Mouse (Mus musculus): ENCODE data around the gene Ak4. TPM values are rescaled to one million over a fixed set of nuclear protein-coding genes. Genes with fewer than 3 reads are reported as not detected.
A peak's percentile ranks its signal among the peaks of the same experiment; 100 is the strongest.

The Ak4 gene
- polyA plus RNA-seq (2012; fragmentation: generic; extraction: Trizol), result 0.68 TPM

- Histone ChIP-seq H3K36me3 (ENCODE audit: control insufficient read depth, insufficient read depth) (no peaks in the 10 kb centered on the region), H3ac (ENCODE audit: control insufficient read depth, insufficient read length) (no peak within 1 kb of the TSS), H3K27me3 (ENCODE audit: control insufficient read depth, insufficient read depth, insufficient read length) (peaks cover 30% of the 10 kb centered on the region), H3K4me2 (ENCODE audit: low read depth) (peak within 1 kb of the TSS; percentile 30), H3K4me3 (no peak within 1 kb of the TSS), H3K79me2 (ENCODE audit: control insufficient read depth, insufficient read depth) (no peaks in the 10 kb centered on the region)
- TF ChIP-seq REST (IDR thresholded peaks at IDR 0.05; ENCODE audit: insufficient read depth, insufficient read length) (no peak), E2F4 (IDR thresholded peaks at IDR 0.05; ENCODE audit: insufficient read depth) (no peak), MYOD1 (IDR thresholded peaks at IDR 0.05; ENCODE audit: control insufficient read depth in 1 of 3, insufficient read length in 2 of 3, low read depth in 2 of 3) (no peak), SRF (IDR thresholded peaks at IDR 0.05; ENCODE audit: control insufficient read depth, insufficient read length, low read depth) (no peak), CEBPB (IDR thresholded peaks at IDR 0.05; ENCODE audit: insufficient read depth, poor library complexity, severe bottlenecking) (no peak), TCF3 (IDR thresholded peaks at IDR 0.05; ENCODE audit: insufficient read length, low read depth) (no peak), USF1 (IDR thresholded peaks at IDR 0.05; ENCODE audit: low read depth) (no peak), MYOG (IDR thresholded peaks at IDR 0.05; ENCODE audit: control insufficient read depth in 1 of 3, insufficient read depth in 1 of 3, insufficient read length in 2 of 3, low read depth in 2 of 3) (no peak), MAX (IDR thresholded peaks at IDR 0.05; ENCODE audit: low read depth) (no peak), TCF12 (IDR thresholded peaks at IDR 0.05; ENCODE audit: insufficient read depth, poor library complexity, severe bottlenecking) (no peak), POLR2AphosphoS2 (IDR thresholded peaks at IDR 0.05; ENCODE audit: insufficient read length, low read depth) (no peak), POLR2A (IDR thresholded peaks at IDR 0.05; ENCODE audit: insufficient read length, low read depth) (no peak)
Observed at GRCm38 (mm10) chr4:101419151-101419910, at the start of gene Ak4. Gene Ak4 (plus strand): TSS chr4:101419277.

GRCm38 (mm10) chr4:101369738-101370275, 49.3 kb upstream of the Ak4 start:
- Histone ChIP-seq H3K4me2 (ENCODE audit: low read depth) (no peak overlapping the region), H3K79me2 (ENCODE audit: control insufficient read depth, insufficient read depth) (no peaks in the 10 kb centered on the region), H3K36me3 (ENCODE audit: control insufficient read depth, insufficient read depth) (no peaks in the 10 kb centered on the region), H3K4me3 (no peak overlapping the region), H3ac (ENCODE audit: control insufficient read depth, insufficient read length) (no peak overlapping the region), H3K27me3 (ENCODE audit: control insufficient read depth, insufficient read depth, insufficient read length) (peaks cover 4% of the 10 kb centered on the region)
- no peak for TF ChIP-seq REST (IDR thresholded peaks at IDR 0.05; ENCODE audit: insufficient read depth, insufficient read length)

GRCm38 (mm10) chr4:101372283-101372682, 46.8 kb upstream of the Ak4 start:
- Histone ChIP-seq H3K27me3 (ENCODE audit: control insufficient read depth, insufficient read depth, insufficient read length) (peaks cover 4% of the 10 kb centered on the region), H3K36me3 (ENCODE audit: control insufficient read depth, insufficient read depth) (no peaks in the 10 kb centered on the region), H3K79me2 (ENCODE audit: control insufficient read depth, insufficient read depth) (no peaks in the 10 kb centered on the region), H3K4me2 (ENCODE audit: low read depth) (no peak overlapping the region), H3ac (ENCODE audit: control insufficient read depth, insufficient read length) (no peak overlapping the region), H3K4me3 (no peak overlapping the region)
- TF ChIP-seq USF1 (IDR thresholded peaks at IDR 0.05; ENCODE audit: low read depth), result no peak
- TF ChIP-seq MAX (IDR thresholded peaks at IDR 0.05; ENCODE audit: low read depth), result no peak
- TF ChIP-seq SRF (IDR thresholded peaks at IDR 0.05; ENCODE audit: control insufficient read depth, insufficient read length, low read depth), result no peak
- no peak for TF ChIP-seq CEBPB (IDR thresholded peaks at IDR 0.05; ENCODE audit: insufficient read depth, poor library complexity, severe bottlenecking)
- no peak for TF ChIP-seq POLR2AphosphoS2 (IDR thresholded peaks at IDR 0.05; ENCODE audit: insufficient read length, low read depth)
- TF ChIP-seq MYOD1 (IDR thresholded peaks at IDR 0.05; ENCODE audit: control insufficient read depth in 1 of 3, insufficient read length in 2 of 3, low read depth in 2 of 3), result no peak
- TF ChIP-seq TCF3 (IDR thresholded peaks at IDR 0.05; ENCODE audit: insufficient read length, low read depth), result no peak
- no peak for TF ChIP-seq POLR2A (IDR thresholded peaks at IDR 0.05; ENCODE audit: insufficient read length, low read depth)
- no peak for TF ChIP-seq E2F4 (IDR thresholded peaks at IDR 0.05; ENCODE audit: insufficient read depth)
- no peak for TF ChIP-seq TCF12 (IDR thresholded peaks at IDR 0.05; ENCODE audit: insufficient read depth, poor library complexity, severe bottlenecking)
- no peak for TF ChIP-seq REST (IDR thresholded peaks at IDR 0.05; ENCODE audit: insufficient read depth, insufficient read length)
- no peak for TF ChIP-seq MYOG (IDR thresholded peaks at IDR 0.05; ENCODE audit: control insufficient read depth in 1 of 3, insufficient read depth in 1 of 3, insufficient read length in 2 of 3, low read depth in 2 of 3)

- no peak overlapping the region for H3K4me3 ChIP-seq
- no peak overlapping the region for H3ac ChIP-seq (ENCODE audit: control insufficient read depth, insufficient read length)
- no peaks in the 10 kb centered on the region for H3K36me3 ChIP-seq (ENCODE audit: control insufficient read depth, insufficient read depth)
- H3K27me3 ChIP-seq (ENCODE audit: control insufficient read depth, insufficient read depth, insufficient read length), result peaks cover 4% of the 10 kb centered on the region
- TF ChIP-seq SRF (IDR thresholded peaks at IDR 0.05; ENCODE audit: control insufficient read depth, insufficient read length, low read depth), result no peak
- no peak for TF ChIP-seq POLR2A (IDR thresholded peaks at IDR 0.05; ENCODE audit: insufficient read length, low read depth)
- no peak for TF ChIP-seq E2F4 (IDR thresholded peaks at IDR 0.05; ENCODE audit: insufficient read depth)
- TF ChIP-seq CEBPB (IDR thresholded peaks at IDR 0.05; ENCODE audit: insufficient read depth, poor library complexity, severe bottlenecking), result no peak
- no peak for TF ChIP-seq REST (IDR thresholded peaks at IDR 0.05; ENCODE audit: insufficient read depth, insufficient read length)
- TF ChIP-seq MYOG (IDR thresholded peaks at IDR 0.05; ENCODE audit: control insufficient read depth in 1 of 3, insufficient read depth in 1 of 3, insufficient read length in 2 of 3, low read depth in 2 of 3), result no peak
- no peak for TF ChIP-seq MAX (IDR thresholded peaks at IDR 0.05; ENCODE audit: low read depth)
- TF ChIP-seq TCF3 (IDR thresholded peaks at IDR 0.05; ENCODE audit: insufficient read length, low read depth), result no peak
- TF ChIP-seq POLR2AphosphoS2 (IDR thresholded peaks at IDR 0.05; ENCODE audit: insufficient read length, low read depth), result no peak
- no peak for TF ChIP-seq TCF12 (IDR thresholded peaks at IDR 0.05; ENCODE audit: insufficient read depth, poor library complexity, severe bottlenecking)
- H3K4me2 ChIP-seq (ENCODE audit: low read depth), result no peak overlapping the region
- no peaks in the 10 kb centered on the region for H3K79me2 ChIP-seq (ENCODE audit: control insufficient read depth, insufficient read depth)
Observed at GRCm38 (mm10) chr4:101372751-101373150, 46.3 kb upstream of the Ak4 start.

Data from myocyte (in vitro differentiated cells).